Mouse (Mus musculus): ENCODE data around the gene C8g.

- no peak for TF ChIP-seq CTCF (IDR thresholded peaks at IDR 0.05; ENCODE audit: borderline replicate concordance, insufficient read depth, low read depth, low read length)
- TF ChIP-seq POLR2A (IDR thresholded peaks at IDR 0.05; ENCODE audit: borderline replicate concordance, insufficient read depth, low read length), result no peak
These were observed 41.4 kb downstream of the C8g start for GRCm38 (mm10) chr2:25460135-25460534.
